Mouse (Mus musculus): ENCODE data around the gene Hhat.

GRCm38 (mm10) chr1:192485030-192485429, 286.0 kb downstream of the Hhat start:
- TF ChIP-seq EP300 (IDR thresholded peaks at IDR 0.05; ENCODE audit: low read depth), result no peak
- TF ChIP-seq CTCF (IDR thresholded peaks at IDR 0.05; ENCODE audit: low read depth), result no peak

Measured in heart, postnatal 0 days (tissue).